Comparison of ENCODE assay signal across 24 mouse cellular contexts in genomic region chr10:90117836-90118235, GRCm38 (mm10).
DNase-seq lines count a peak whose midpoint lies in the region; ATAC-seq and TF ChIP-seq lines count a peak whose summit lies in the region.
"Had no signal": no experiment of that assay in that cellular context is flagged by ENCODE, and none has a peak within 500 bp of the region (broad histone marks: within the 10 kb centered on the region; RNA-seq: fewer than 3 reads in every experiment).

No protein-coding gene starts in this region.

- no peak for ATAC-seq in midbrain, postnatal 0 days (ENCODE audit: low FRiP score)
- ATAC-seq in midbrain, embryonic 15.5 days (replicated peaks) = no peak
- no peak for ATAC-seq in hindbrain, embryonic 12.5 days (ENCODE audit: low FRiP score)
- ATAC-seq: activated CD4-positive, CD25-positive, alpha-beta regulatory T cell, adult 4 months; forebrain, embryonic 14.5 days; intestine, embryonic 15.5 days; Patski had no signal

- no peaks in the 10 kb centered on the region for H3K27me3 ChIP-seq in midbrain, postnatal 0 days (ENCODE audit: insufficient read depth, low read length)
- H3K27me3 ChIP-seq in midbrain, embryonic 15.5 days (replicated peaks) = no peaks in the 10 kb centered on the region
- no peaks in the 10 kb centered on the region for H3K27me3 ChIP-seq in hindbrain, embryonic 12.5 days
- H3K27me3 ChIP-seq: CH12.LX; embryonic facial prominence, embryonic 15.5 days; hindbrain, embryonic 13.5 days; intestine, embryonic 15.5 days; Patski had no signal

- no peak for TF ChIP-seq CTCF in midbrain, postnatal 0 days (IDR thresholded peaks at IDR 0.05)

- H3K4me3 ChIP-seq in midbrain, postnatal 0 days (ENCODE audit: low read depth, low read length) = no peak overlapping the region
- no peak overlapping the region for H3K4me3 ChIP-seq in midbrain, embryonic 15.5 days
- no peak overlapping the region for H3K4me3 ChIP-seq in hindbrain, embryonic 12.5 days
- H3K4me3 ChIP-seq: embryonic facial prominence, embryonic 15.5 days; erythroblast, embryonic 14.5 days; forebrain, embryonic 10.5 days; heart, embryonic 10.5 days; hindbrain, embryonic 13.5 days; intestine, embryonic 15.5 days had no signal

- H3K9ac ChIP-seq in midbrain, postnatal 0 days (replicated peaks; ENCODE audit: low read length, poor library complexity, severe bottlenecking) = no peak overlapping the region
- no peak overlapping the region for H3K9ac ChIP-seq in midbrain, embryonic 15.5 days
- no peak overlapping the region for H3K9ac ChIP-seq in hindbrain, embryonic 12.5 days
- H3K9ac ChIP-seq: embryonic facial prominence, embryonic 15.5 days; hindbrain, embryonic 13.5 days; intestine, embryonic 15.5 days had no signal

- no peak overlapping the region for H3K4me2 ChIP-seq in midbrain, postnatal 0 days (ENCODE audit: low read depth, low read length, poor library complexity, severe bottlenecking)
- H3K4me2 ChIP-seq in midbrain, embryonic 15.5 days = no peak overlapping the region
- no peak overlapping the region for H3K4me2 ChIP-seq in hindbrain, embryonic 12.5 days (replicated peaks)
- H3K4me2 ChIP-seq: embryonic facial prominence, embryonic 15.5 days; hindbrain, embryonic 13.5 days; intestine, embryonic 15.5 days had no signal

- DNase-seq in midbrain, postnatal 0 days (ENCODE audit: low spot score) = peak; percentile 8
- peak; percentile 16 for DNase-seq in cerebellum, adult 8-10 months
- peak; percentile 50 to 68 for DNase-seq in cerebellum, postnatal 14 days
- DNase-seq in urinary bladder, postnatal 36 days (ENCODE audit: low spot score in 2 of 2) = no peak
- DNase-seq in retina, postnatal 1 day = no peak
- DNase-seq: adrenal gland, postnatal 25 days; embryo, embryonic 11 days; gastrocnemius, postnatal 10 days; heart, adult 18-20 months; heart, postnatal 10 days; heart, postnatal 4 days; kidney, adult 18-20 months had no signal

- no peaks in the 10 kb centered on the region for H3K4me1 ChIP-seq in midbrain, postnatal 0 days (ENCODE audit: insufficient read depth, low read length)
- H3K4me1 ChIP-seq in midbrain, embryonic 15.5 days = no peaks in the 10 kb centered on the region
- H3K4me1 ChIP-seq in hindbrain, embryonic 12.5 days = no peaks in the 10 kb centered on the region
- H3K4me1 ChIP-seq: embryonic facial prominence, embryonic 15.5 days; forebrain, embryonic 10.5 days; heart, embryonic 10.5 days; hindbrain, embryonic 13.5 days; intestine, embryonic 15.5 days had no signal

- H3K9me3 ChIP-seq in midbrain, postnatal 0 days (ENCODE audit: low read length) = no peaks in the 10 kb centered on the region
- H3K9me3 ChIP-seq in midbrain, embryonic 15.5 days = no peaks in the 10 kb centered on the region
- no peaks in the 10 kb centered on the region for H3K9me3 ChIP-seq in hindbrain, embryonic 12.5 days (replicated peaks)
- H3K9me3 ChIP-seq: embryonic facial prominence, embryonic 15.5 days; forebrain, embryonic 10.5 days; heart, embryonic 10.5 days; hindbrain, embryonic 13.5 days; intestine, embryonic 15.5 days had no signal

- WGBS in midbrain, postnatal 0 days = 82% methylated on average over 2 of the region's 2 CpGs
- WGBS in midbrain, embryonic 15.5 days = 90% methylated on average over 2 of the region's 2 CpGs
- 90% methylated on average over 2 of the region's 2 CpGs for WGBS in hindbrain, embryonic 12.5 days

- H3K36me3 ChIP-seq in midbrain, postnatal 0 days (ENCODE audit: insufficient read depth, low read length) = no peaks in the 10 kb centered on the region
- no peaks in the 10 kb centered on the region for H3K36me3 ChIP-seq in midbrain, embryonic 15.5 days (replicated peaks)
- no peaks in the 10 kb centered on the region for H3K36me3 ChIP-seq in hindbrain, embryonic 12.5 days
- H3K36me3 ChIP-seq: embryonic facial prominence, embryonic 15.5 days; forebrain, embryonic 10.5 days; heart, embryonic 10.5 days; hindbrain, embryonic 13.5 days; intestine, embryonic 15.5 days had no signal

- no peak overlapping the region for H3K27ac ChIP-seq in midbrain, postnatal 0 days (ENCODE audit: low read depth, low read length)
- no peak overlapping the region for H3K27ac ChIP-seq in midbrain, embryonic 15.5 days
- H3K27ac ChIP-seq in hindbrain, embryonic 12.5 days = no peak overlapping the region
- H3K27ac ChIP-seq: embryonic facial prominence, embryonic 15.5 days; forebrain, embryonic 10.5 days; heart, embryonic 10.5 days; hindbrain, embryonic 13.5 days; intestine, embryonic 15.5 days had no signal

Comparison
In these comparisons a context has a peak if more than half of its experiments do, and no peak if none do; other contexts are left out.
1. DNase-seq: peak in midbrain, postnatal 0 days (single experiment), cerebellum, adult 8-10 months (single experiment) and cerebellum, postnatal 14 days (2 of 2); none in urinary bladder, postnatal 36 days (0 of 2) and retina, postnatal 1 day (single experiment).